Mouse (Mus musculus) mature B cell (primary cell): Measurements from ENCODE around the gene Cobl.

ENCODE experiments used
- in situ Hi-C: fragments of 300-500 bp; cut with MboI; formaldehyde crosslinking; loops from 2 replicates; pipeline ENCODE4 v1.14.3; 2019

The Cobl gene

GRCm38 (mm10) chr11:12309423-12310023, 155.2 kb downstream of the Cobl start:
- in situ Hi-C loops, result no loop called here

- in situ Hi-C loops, result no loop called here
Measured at GRCm38 (mm10) chr11:12304879-12305278, 159.9 kb downstream of the Cobl start.

- in situ Hi-C loops, result loop anchor here (25.0 kb wide), 1 partner anchor 488 kb away; the partner anchor contains the start of gene Fignl1
Measured at GRCm38 (mm10) chr11:12299701-12300446, 164.9 kb downstream of the Cobl start.

GRCm38 (mm10) chr11:12291654-12291935, 173.2 kb downstream of the Cobl start:
- in situ Hi-C loops, result loop anchor here (25.0 kb wide), 1 partner anchor 479 kb away; the partner anchor contains the start of gene Fignl1

- in situ Hi-C loops, result loop anchor here (25.0 kb wide), 1 partner anchor 479 kb away; the partner anchor contains the start of gene Fignl1
Measured at GRCm38 (mm10) chr11:12290911-12291653, 173.7 kb downstream of the Cobl start.

GRCm38 (mm10) chr11:12285319-12286021, 179.3 kb downstream of the Cobl start:
- in situ Hi-C loops, result loop anchor here (25.0 kb wide), 1 partner anchor 473 kb away; the partner anchor contains the start of gene Fignl1

- in situ Hi-C loops, result loop anchor here (25.0 kb wide), 1 partner anchor 468 kb away; the partner anchor contains the start of gene Fignl1
Measured at GRCm38 (mm10) chr11:12280711-12281110, 184.0 kb downstream of the Cobl start.

GRCm38 (mm10) chr11:12274276-12274675, 190.5 kb downstream of the Cobl start:
- in situ Hi-C loops, result no loop called here

- in situ Hi-C loops, result no loop called here
Measured at GRCm38 (mm10) chr11:12273726-12274125, 191.0 kb downstream of the Cobl start.

- in situ Hi-C loops, result no loop called here
Measured at GRCm38 (mm10) chr11:12258411-12258810, 206.3 kb downstream of the Cobl start.

GRCm38 (mm10) chr11:12257324-12258118, 207.2 kb downstream of the Cobl start:
- in situ Hi-C loops, result no loop called here

GRCm38 (mm10) chr11:12245327-12245915, 219.3 kb downstream of the Cobl start:
- in situ Hi-C loops, result no loop called here

- in situ Hi-C loops, result no loop called here
Measured at GRCm38 (mm10) chr11:12236341-12236740, 228.4 kb downstream of the Cobl start.

- in situ Hi-C loops, result no loop called here
Measured at GRCm38 (mm10) chr11:12234876-12235275, 229.9 kb downstream of the Cobl start.

- in situ Hi-C loops, result no loop called here
Measured at GRCm38 (mm10) chr11:12234126-12234525, 230.6 kb downstream of the Cobl start.

- in situ Hi-C loops, result no loop called here
Measured at GRCm38 (mm10) chr11:12232743-12233125, 232.0 kb downstream of the Cobl start.

- in situ Hi-C loops, result no loop called here
Measured at GRCm38 (mm10) chr11:12232041-12232742, 232.6 kb downstream of the Cobl start.

GRCm38 (mm10) chr11:12231481-12232035, 233.2 kb downstream of the Cobl start:
- in situ Hi-C loops, result no loop called here

- in situ Hi-C loops, result no loop called here
Measured at GRCm38 (mm10) chr11:12229411-12229810, 235.3 kb downstream of the Cobl start.

- in situ Hi-C loops, result no loop called here
Measured at GRCm38 (mm10) chr11:12227343-12227742, 237.4 kb downstream of the Cobl start.
